Mouse (Mus musculus): ENCODE measurements around the gene Zfp101. TPM values are rescaled to one million over a fixed set of nuclear protein-coding genes. Genes with fewer than 3 reads are reported as not detected.
A peak's percentile ranks its signal among the peaks of the same experiment; 100 is the strongest.

Zfp101 gene
- polyA plus RNA-seq, 1 experiment from 2014 or later: 20.4 TPM

GRCm38 (mm10) chr17:33372795-33373194, 21.6 kb downstream of the Zfp101 start:
- no peak for ATAC-seq (ENCODE audit: insufficient read depth)
- no peak for TF ChIP-seq CTCF (IDR thresholded peaks at IDR 0.05; ENCODE audit: low read depth)
- H3K4me3 ChIP-seq (ENCODE audit: low read depth, low read length): no peak overlapping the region
- no peaks in the 10 kb centered on the region for H3K27me3 ChIP-seq (ENCODE audit: insufficient read depth, low read length)
- DNase-seq: no peak
- no peaks in the 10 kb centered on the region for H3K4me1 ChIP-seq (ENCODE audit: insufficient read depth)
- no peaks in the 10 kb centered on the region for H3K9me3 ChIP-seq (ENCODE audit: low read depth, low read length)
- H3K4me2 ChIP-seq: no peak overlapping the region
- WGBS: 82% methylated on average over 3 of the region's 3 CpGs
- H3K36me3 ChIP-seq (ENCODE audit: insufficient read depth): no peaks in the 10 kb centered on the region
- no peak overlapping the region for H3K9ac ChIP-seq
- H3K27ac ChIP-seq (ENCODE audit: low read depth): no peak overlapping the region

- no peaks in the 10 kb centered on the region for H3K9me3 ChIP-seq (ENCODE audit: low read depth, low read length)
- DNase-seq: peak; percentile 96
- H3K4me1 ChIP-seq (ENCODE audit: insufficient read depth): no peaks in the 10 kb centered on the region
- no peaks in the 10 kb centered on the region for H3K27me3 ChIP-seq (ENCODE audit: insufficient read depth, low read length)
- peak; percentile 36; the same call in 1 of the 2 replicates for TF ChIP-seq CTCF (IDR thresholded peaks at IDR 0.05; ENCODE audit: low read depth)
- H3K4me3 ChIP-seq (ENCODE audit: low read depth, low read length): peak within 1 kb of the TSS; percentile 93
- H3K9ac ChIP-seq: peak within 1 kb of the TSS; percentile 88
- peak; percentile 100 for ATAC-seq (ENCODE audit: insufficient read depth)
- 3% methylated on average over 47 of the region's 47 CpGs for WGBS
- H3K27ac ChIP-seq (ENCODE audit: low read depth): peak within 1 kb of the TSS; percentile 92
- H3K4me2 ChIP-seq: peak within 1 kb of the TSS; percentile 83
- no peaks in the 10 kb centered on the region for H3K36me3 ChIP-seq (ENCODE audit: insufficient read depth)
These were observed 35.7 kb downstream of the Zfp101 start, which contains the start of gene Zfp81 for GRCm38 (mm10) chr17:33358411-33359384. TSS of gene Zfp81 (minus strand) at chr17:33358878.

DNA sequence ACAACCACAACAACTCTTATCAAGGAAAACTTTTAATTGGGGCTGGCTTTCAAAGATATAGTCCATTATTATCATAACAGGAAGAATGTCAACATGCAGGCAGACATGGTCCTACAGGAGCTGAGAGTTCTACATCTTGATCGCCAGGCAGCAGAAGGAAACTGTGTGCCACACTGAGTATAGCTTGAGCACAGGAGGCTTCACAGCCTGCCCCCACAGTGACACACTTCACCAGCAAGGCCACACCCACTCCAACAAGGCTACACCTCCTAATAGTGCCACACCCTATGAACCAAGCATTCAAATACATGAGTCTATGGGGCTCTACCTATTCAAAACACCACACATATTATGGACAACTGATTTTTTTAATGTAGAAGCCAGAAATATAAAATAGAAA, 41.5 kb downstream of the Zfp101 start:
- DNase-seq (no peak), ATAC-seq (ENCODE audit: insufficient read depth) (no peak)
- Histone ChIP-seq H3K9ac (no peak overlapping the region), H3K4me3 (ENCODE audit: low read depth, low read length) (no peak overlapping the region), H3K27me3 (ENCODE audit: insufficient read depth, low read length) (no peaks in the 10 kb centered on the region), H3K4me2 (no peak overlapping the region), H3K36me3 (ENCODE audit: insufficient read depth) (no peaks in the 10 kb centered on the region), H3K27ac (ENCODE audit: low read depth) (no peak overlapping the region), H3K4me1 (ENCODE audit: insufficient read depth) (no peaks in the 10 kb centered on the region), H3K9me3 (ENCODE audit: low read depth, low read length) (peaks cover 5% of the 10 kb centered on the region; the same call in 1 of the 2 replicates)
- WGBS: 94% methylated on average over 1 of the region's 1 CpGs
- no peak for TF ChIP-seq CTCF (IDR thresholded peaks at IDR 0.05; ENCODE audit: low read depth)

Other genes with a start within 250 kb of the Zfp101 start
- not detected in 2 replicates for gene Olfr55, start 226.2 kb downstream of the Zfp101 start, polyA plus RNA-seq (2014; fragmentation: Nextera tagmentation; extraction: Ambion mirVana)
- gene Olfr239, start 203.3 kb downstream of the Zfp101 start, polyA plus RNA-seq (2014; fragmentation: Nextera tagmentation; extraction: Ambion mirVana): not detected in 2 replicates
- gene Olfr1564, start 173.0 kb downstream of the Zfp101 start, polyA plus RNA-seq (2014; fragmentation: Nextera tagmentation; extraction: Ambion mirVana): not detected in 2 replicates
- gene Zfp955a, start 139.5 kb downstream of the Zfp101 start, polyA plus RNA-seq (2014; fragmentation: Nextera tagmentation; extraction: Ambion mirVana): 18.9 and 20.0 TPM in 2 replicates
- 0.03 TPM in 2 replicates for gene Olfr63, start 130.0 kb downstream of the Zfp101 start, polyA plus RNA-seq (2014; fragmentation: Nextera tagmentation; extraction: Ambion mirVana)
- 9.5 and 10.1 TPM in 2 replicates for gene Zfp955b, start 105.1 kb downstream of the Zfp101 start, polyA plus RNA-seq (2014; fragmentation: Nextera tagmentation; extraction: Ambion mirVana)
- 14.7 and 17.4 TPM in 2 replicates for gene Zfp81, start 35.8 kb downstream of the Zfp101 start, polyA plus RNA-seq (2014; fragmentation: Nextera tagmentation; extraction: Ambion mirVana)
- gene Actl9, start 38.3 kb upstream of the Zfp101 start, polyA plus RNA-seq (2014; fragmentation: Nextera tagmentation; extraction: Ambion mirVana): 0.23 TPM in 1 of 2 replicates, not detected in the other
- gene Adamts10, start 129.6 kb upstream of the Zfp101 start, polyA plus RNA-seq (2014; fragmentation: Nextera tagmentation; extraction: Ambion mirVana): 117 and 126 TPM in 2 replicates
- gene Myo1f, start 161.1 kb upstream of the Zfp101 start, polyA plus RNA-seq (2014; fragmentation: Nextera tagmentation; extraction: Ambion mirVana): 4.3 and 4.7 TPM in 2 replicates
- gene Zfp414, start 234.4 kb upstream of the Zfp101 start, polyA plus RNA-seq (2014; fragmentation: Nextera tagmentation; extraction: Ambion mirVana): 68.6 and 74.0 TPM in 2 replicates
- gene Pram1, start 243.4 kb upstream of the Zfp101 start, polyA plus RNA-seq (2014; fragmentation: Nextera tagmentation; extraction: Ambion mirVana): 0.55 and 1.6 TPM in 2 replicates

Measured in lung, embryonic 14.5 days (tissue).